Mouse (Mus musculus) mesoderm, embryonic 11.5 days (tissue): Measurements from ENCODE around the gene Abhd8.

Source experiments
- DNase-seq: peaks from one replicate; pipeline ENCODE4 v3.0.0-alpha.2; 2012; ENCODE audit warnings: low read depth, low spot score

Abhd8 gene

DNA sequence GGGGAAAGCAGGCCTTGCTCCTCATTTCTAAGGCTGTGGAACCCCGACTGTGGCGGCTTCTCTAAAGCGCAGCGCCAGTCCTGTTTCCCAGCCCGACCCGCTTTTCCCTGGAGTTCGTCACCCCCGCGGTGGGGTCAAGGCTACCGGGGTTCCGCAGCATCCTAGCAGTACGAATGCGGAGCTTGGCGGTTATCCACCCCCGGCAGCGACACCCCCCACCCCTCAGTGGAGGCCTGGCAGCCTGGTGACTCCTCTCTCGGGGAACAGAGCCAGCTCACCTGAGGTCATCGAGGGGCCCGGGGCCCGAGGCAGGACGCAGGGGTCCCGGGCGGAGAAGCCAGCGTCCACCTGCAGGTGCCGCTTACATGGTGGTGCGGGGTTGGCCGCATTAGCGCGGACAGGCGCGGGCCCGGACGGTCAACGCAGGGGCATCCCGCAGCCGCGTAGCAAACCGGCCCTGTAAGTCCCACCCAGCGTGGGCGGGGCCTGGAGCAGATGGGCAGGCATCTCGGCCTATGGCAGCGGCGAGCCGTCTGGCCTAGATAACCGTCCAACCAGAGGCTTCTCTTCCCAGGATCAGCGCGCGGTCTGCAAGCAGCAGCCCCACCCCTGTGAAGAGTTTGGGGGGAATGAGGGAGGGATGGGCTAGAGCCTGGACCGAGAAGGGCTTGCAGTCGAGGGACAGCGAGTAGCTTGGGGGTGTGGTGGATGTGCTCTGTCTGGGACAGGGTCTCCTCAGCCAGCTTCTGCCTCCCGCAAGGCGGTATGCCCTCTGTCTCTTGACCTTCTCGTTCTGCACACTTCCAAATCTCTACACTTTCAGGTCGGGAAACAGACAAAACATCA lies at the start of gene Abhd8:
Abhd8 (minus strand) TSS at position 468 of the 846 bp plus-strand sequence.
- DNase-seq: peak; percentile 96

DNA sequence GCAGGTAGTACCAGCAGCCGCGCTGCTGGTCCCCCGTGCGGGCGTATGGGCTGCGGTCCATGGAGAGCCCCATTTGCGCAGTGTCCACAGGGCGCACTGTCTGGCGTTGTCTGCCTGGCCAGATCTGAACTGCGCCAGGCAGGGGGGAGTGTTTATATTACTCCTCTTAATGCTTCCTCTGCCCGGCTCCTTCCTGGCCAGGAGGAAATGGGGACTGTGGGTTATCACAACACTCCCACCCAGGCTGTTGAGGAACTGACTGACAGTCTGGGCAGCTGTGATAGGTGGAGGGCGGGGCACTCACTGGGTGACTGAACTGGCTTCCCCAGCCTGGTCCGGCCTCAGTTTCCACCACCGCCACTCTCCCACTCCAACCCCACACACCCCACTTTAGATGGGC lies 48.2 kb upstream of the Abhd8 start, which contains the start of gene Plvap:
Plvap (minus strand) TSS at position 109 of the 400 bp plus-strand sequence.
- DNase-seq: no peak

DNA sequence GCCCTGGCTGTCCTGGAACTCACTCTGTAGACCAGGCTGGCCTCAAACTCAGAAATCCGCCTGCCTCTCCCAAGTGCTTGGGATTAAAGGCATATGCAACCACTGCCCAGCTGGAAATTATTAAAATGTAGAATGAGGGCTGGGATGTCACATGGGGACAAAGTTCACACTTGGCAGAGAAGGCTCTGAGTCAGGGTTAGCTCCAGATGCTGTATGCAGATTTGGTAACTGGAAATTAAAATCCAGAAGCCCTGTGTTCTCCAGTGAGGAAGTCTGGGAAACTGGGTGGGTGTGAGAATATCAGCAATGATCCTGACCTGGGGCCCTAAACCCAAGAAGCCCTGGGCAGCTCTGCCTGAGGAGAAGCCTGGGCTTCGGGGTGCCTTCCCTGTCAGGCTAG lies 45.9 kb upstream of the Abhd8 start:
- no peak for DNase-seq

DNA sequence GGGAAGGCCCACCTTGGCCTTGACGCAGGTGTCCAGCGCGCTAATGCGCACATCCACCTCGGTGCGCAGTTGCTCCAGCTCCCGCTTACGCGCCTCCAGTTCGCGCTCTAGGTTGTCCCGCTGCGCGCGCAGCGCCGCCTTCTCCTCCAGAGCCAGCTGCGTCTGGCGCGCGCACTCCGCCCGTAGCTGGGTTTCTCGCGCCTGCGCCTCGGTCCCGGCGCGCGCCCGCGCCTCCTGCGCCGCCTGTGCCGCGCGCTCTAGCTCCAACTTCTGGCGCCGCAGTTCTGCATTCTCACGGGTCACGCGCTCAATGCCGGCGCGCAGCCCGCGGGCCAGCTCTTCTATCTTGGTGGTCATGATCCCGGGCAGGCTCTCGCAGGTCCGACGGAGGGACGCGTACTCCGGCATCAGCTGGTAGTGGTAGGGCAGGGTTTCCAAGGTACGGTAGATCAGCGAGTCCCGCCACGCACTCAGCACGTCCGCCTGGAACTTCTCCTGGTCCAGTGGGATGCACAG lies 44.2 kb upstream of the Abhd8 start:
- DNase-seq: peak; percentile 93

DNA sequence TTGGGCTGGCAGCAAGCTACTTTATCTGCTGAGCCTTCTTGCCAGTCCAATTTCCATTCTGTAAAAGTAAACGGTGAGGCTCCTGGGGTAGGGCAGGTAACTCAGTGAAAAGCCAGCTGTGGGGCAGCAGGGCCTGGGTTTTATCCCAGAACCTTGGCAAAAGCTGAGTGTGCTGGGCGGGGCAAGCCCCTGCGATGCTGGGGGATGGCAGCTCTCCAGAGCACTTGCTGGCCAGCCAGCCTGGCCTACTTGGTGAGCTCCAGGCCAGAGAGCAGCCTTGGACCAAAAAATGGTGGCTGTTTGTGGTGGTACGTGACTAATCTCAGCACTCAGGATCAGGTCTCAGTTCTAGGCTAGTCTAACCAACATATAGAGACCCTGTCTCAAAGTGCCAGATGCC lies 42.5 kb upstream of the Abhd8 start:
- DNase-seq: no peak

DNA sequence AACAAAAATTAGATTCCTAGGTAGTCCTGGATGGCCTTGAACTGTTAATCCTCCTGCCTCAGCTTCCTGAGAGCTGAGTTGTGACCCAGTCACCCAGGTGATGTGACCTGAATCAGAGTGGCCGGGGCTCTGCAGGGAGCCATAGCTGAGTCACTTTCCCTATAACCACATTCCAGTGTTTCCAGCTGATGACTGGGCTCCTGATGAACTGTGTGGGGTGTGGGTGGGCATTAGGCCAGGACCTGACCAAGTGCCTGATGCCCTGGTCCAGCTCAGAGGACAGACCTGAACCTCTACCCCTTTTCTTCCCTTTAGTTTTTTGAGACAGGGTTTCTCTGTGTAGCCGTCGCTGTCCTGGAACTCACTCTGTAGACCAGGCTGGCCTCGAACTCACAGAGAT lies 41.9 kb upstream of the Abhd8 start:
- no peak for DNase-seq

DNA sequence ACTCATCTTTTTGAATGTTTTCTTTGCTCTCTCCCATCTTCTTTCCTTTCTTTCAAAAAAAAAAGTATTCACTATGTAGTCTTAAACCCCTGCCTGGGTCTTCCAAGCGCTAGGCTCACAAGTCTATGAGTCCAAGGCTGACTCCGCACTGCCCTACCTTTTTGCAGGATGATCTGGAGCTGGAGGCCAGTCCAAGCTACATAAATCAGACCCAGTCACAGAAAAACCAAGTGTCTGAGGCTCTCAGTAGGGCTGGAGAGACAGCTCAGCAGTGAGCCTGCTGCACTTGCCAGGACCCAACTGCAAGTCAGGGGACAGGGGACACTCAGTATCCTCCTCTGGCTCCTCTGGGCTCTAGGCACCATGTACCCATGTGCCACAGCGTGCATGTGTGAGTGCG lies 40.9 kb upstream of the Abhd8 start:
- DNase-seq: no peak

DNA sequence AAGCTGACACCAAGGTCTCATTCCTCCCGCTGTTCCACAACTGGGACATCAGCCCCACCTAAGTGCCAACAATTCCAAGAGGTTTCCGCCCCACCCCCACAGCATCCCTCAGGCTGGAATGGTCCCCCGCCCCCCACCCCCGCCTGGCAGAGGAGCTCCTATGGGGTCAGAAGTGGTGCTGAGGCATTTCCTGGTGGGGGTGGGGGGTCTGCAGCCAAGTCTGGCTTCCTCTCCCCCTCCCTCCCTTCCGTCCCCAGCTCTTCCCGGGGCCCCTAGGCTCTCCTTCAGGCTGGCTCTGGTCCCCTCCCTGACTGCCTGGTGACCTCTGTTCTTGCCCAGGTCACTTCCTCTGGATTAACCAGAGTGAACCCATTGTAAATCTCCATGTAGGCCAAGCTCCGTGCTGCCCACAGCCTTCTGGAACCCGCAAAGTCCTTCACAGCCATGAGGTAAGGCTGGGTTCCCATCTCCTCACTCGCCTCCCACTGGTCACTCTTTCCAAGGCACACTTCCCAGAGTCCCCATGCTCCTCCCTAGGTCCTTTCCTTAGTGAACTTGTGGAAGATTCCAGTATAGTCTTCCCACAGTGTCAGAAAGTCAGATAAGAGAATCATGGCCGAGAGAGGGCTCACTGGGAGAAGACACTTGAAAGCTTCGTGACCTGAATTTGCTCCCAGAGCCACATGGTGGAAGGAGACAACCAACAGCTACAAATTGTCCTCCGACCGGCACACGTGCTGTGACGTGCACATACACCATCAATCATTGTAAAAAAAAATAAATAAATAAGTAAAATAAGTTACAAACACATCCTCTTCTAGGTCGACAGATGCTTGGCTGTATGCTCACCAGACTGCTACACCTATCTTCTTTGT lies 35.6 kb upstream of the Abhd8 start:
- peak; percentile 39 for DNase-seq

DNA sequence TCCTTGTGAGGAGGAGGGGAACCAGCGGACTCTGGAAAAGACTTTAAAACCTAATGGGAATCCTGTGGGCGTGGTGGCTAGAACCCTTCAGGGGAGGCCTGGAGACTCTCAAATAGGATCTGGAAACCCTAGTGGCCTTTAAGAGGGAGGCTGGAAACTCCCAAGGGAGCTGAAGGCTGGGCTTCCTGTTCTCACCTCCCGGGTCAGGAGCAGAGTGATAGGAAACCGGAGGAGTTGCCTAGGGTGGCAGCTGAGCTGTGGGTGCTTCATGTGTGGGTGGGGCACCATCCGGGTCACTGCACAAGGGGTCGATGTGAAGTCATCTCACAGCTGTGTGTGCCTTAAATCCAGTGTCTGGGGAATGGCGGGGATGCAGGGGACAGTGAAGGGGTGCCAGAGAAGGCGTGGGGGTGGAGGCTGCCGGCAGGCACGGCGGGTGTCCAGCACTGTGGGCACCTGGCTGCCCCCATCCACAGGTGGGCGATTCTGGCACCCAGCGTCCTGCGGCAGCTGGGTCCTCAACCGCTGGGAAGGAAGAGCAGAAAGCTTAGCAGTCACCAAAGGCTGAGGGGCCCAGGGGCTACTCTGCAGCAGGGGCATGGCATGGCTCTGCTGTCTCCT lies 34.5 kb upstream of the Abhd8 start:
- no peak for DNase-seq

DNA sequence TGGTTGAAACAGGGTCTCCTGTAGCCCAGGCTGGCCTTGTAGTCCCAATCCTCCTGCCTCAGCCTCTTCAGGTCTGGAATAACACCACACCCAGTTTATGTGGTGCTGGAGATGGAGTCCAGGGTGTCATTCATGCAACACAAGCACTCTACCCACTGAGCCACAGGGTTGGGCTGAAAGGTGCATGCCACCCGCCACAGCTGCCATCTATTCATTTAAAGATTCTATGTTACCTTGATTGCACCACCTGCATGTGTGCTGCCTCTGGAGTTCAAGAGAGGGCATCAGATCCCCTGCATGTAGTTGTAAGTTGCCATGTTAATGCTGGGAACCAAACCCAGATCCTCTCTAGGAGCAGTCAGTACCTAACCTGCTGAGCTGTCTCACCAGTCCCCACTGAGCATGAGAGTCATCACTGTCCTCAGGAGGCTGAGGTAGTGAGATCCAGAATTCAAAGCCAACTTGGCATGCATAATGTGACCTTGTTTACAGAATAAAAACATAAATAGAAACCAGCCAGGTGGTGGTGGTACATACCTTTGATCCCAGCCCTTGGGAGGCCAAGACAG lies 33.7 kb upstream of the Abhd8 start:
- DNase-seq: no peak

DNA sequence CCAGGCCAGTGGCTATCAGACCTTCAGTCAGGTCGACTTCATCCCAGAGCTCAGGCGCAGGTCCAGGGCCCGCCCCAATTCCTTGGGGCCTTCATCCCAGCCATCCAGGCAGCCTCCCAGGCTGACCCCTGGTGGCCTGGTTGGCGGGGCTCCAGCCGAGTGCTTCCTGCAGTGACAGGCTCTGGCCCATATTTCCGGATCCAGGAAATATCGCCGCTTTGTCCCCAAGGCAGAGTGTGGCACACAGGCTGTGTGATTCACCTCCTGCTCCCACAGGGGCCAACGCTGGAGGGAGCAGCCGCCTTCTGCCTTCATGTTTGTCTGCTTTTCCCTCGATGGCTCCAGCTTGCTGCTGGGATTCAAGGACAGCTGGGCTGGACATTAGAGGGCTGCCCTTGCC lies 33.0 kb upstream of the Abhd8 start:
- DNase-seq: peak; percentile 47

DNA sequence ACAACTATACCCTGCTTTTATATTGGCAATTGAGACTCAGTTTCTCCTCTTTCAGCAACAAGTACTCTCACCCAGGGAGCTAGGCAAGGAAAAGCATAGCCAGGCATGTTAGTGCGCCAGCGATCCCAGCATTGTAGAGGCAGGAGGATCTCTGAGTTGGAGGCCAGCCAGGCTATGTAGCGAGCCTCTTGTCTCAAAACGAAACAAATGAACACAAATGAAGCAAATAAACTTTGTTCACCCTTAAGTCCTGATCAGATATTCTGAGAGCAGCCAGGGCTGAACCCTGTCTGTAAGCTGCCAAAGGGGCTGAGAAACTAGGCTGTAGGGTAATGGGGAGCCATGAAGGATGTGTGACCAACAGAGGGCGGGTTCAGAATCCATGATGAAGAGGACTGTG lies 32.4 kb upstream of the Abhd8 start:
- DNase-seq: no peak

DNA sequence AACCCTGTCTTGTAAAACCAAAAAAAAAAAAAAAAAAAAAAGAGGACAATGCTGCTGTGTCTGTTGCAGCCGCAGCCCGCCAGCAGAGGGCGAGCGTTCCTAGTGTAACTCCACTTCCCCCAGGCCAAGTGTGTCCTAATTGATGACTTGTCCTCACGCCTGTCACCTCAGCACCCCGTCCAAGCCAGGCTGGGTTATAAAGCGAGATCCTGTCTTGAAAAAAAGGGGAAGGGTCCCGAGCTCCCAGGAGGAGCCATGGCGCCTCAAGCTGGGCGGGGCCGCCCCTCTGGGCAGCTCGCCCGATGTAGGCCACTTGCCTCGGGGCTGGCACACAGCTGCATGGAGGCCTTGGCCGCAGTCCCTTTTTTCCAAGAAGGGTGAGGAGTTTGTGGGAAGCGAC lies 31.6 kb upstream of the Abhd8 start:
- DNase-seq: peak; percentile 84

DNA sequence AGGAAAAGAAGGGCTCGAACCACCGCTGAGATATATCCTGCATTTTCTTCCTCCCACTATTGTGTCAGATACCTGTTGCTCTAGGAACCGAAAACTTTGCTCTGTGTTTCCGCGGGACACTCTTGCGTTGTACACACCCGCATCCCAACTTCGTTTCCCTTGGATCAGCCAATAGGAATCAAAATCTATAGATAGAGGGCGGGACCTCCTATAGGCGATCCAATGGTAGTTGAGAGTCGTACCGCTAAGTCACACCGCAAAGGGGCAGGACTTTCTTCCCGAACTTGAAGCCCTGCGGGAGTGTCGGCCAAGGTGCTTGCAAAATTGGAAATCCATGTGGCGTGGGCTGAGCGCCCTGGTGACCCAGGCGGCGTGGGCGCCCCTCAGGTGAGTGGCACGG lies 25.0 kb upstream of the Abhd8 start:
- peak; percentile 96 for DNase-seq

DNA sequence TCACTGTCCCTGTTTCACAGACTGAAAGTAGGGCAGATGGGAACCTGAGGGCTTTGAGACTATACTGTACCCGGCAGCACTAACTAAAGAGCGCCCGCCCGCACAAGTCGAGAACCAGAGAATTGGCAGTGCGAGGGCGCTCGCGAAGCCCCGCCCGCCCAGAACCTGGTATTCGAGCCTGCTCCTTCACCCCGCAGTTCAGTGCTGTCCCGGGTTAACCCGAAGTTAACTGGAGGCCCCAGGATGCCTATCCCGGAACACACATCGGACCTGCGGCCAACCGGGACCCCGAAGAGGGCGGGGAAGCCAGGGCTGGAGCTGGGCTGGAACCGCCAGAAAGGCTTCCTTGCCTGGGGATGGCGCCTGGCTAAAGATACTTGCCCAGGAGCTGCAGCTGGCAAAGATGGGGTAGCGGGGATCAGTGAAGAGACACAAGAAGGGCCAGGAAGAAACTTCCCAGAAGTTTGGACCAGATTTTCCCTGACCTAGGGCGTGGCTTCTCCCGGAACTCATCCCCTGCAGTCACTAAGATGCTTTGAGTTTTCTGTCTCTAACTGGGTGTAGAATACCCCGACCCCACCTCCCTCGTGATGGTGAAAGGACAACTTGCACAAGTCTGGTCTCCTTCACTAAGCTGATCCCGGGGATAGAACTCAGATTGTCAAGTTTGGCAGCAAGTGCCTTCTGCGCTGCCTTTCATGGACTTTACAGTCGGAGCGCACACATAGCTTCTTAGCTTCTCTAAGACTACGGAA lies 24.4 kb upstream of the Abhd8 start, which contains the start of gene Gtpbp3:
Gtpbp3 (plus strand) TSS at position 413 of the 755 bp plus-strand sequence.
- peak; percentile 60 for DNase-seq

DNA sequence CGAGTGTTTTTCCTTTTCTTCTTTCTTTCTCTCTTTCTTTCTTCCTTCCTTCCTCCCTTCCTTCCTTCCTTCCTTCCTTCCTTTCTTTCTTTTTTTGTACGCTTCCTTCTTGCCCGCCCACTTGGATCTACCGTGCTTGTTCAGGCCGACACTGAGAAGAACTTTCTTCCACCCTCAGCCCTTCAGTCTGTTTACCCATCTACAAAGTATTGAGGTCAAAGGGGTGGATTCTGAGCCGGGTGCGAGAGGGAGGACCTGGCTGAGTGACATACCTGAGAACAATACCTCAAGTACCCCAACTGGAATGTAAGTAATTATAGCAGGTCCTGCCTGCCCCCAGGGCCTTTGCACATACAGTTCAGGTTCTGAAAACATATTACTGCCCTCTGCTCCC lies 22.7 kb upstream of the Abhd8 start:
- no peak for DNase-seq

DNA sequence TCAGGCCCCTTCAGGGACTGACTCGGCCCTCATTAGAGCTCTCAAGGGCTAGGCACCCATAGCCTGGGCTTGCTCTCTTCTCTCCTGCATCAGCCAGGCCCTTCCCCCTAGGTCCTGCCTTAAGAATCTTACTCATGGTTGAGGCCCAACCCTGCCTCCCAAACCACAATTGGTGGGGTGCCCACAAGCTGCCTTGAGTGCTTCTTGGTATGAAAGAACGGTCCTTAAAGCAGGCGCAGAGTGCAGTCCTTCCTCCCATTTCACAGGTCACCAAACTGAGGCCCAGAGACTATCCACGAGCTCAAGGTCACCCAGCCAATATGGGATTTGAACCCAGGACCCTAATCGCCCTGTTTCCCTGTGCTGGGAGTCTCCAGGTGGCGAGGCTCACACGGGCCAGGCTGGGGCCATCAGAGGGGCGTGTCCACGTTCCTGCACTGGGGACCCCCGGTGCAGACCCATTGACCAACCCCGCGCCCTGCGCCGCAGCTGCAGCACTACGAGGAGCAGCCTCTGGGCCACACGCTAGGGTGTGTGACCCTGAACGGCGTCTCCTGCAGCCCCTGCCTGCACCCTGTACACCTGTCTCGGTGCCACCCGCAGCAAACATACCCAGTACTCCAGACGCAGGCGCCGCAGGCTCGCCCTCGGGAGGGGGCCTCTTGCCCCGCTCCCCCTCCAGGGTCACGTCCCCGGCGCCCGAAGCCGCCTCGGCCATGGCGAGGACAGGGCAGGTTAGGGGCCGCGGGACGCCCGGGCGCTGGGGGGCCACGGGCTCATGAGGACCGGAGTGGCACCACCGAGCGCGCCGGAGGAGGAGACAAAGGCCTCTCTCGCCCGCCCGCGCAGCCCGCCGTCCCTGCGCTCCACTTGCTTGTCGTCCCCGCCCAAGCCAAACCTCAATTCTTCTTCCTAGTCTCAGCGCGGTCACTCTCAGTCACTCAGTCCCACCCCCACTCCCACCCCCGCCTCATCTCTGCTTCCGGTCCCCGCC lies 22.0 kb upstream of the Abhd8 start, which contains the start of gene Ano8:
Ano8 (minus strand) TSS at position 822 of the 994 bp plus-strand sequence.
- peak; percentile 84 for DNase-seq

DNA sequence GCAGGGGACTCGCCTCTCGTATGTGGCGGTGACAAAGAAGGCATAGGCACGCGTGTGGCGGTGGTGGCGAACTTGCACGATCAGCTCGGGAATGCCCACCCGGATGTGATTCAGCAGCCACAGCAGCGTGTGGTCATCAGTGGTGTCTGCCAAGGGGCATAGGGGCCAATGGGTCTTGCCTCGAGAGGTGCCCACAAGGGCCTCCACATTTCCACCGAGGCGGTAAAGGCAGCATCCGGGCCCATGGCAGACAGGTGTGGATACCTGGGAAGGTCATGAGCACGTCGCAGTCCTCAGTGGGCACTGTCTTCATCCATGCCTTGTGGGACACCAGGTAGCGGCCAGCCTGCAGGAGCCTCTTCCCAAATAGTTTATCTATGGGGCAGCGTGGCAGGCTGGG lies 21.3 kb upstream of the Abhd8 start:
- no peak for DNase-seq

DNA sequence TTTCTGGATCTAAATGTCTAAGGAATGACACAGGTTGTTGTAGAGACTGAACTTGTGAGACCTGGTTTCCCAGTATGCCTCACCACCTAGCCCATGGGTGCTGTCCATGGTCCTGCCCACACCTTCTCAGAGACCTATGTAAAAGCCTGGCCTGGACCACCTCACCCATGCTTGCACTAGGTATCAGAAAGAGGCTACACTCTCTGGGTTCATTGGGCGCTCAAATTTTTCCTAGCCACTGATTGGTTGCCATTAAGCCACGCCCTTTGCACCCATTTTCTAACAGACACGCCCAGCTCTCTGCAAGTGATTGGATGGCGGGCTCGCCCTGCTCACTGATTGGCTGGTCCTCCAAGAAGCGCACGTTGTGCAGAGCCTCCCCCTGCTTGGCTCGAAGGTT lies 20.5 kb upstream of the Abhd8 start:
- peak; percentile 77 for DNase-seq
